Mouse (Mus musculus): ENCODE results near the gene Gm4567. TPM values are rescaled to one million over a fixed set of nuclear protein-coding genes. Genes with fewer than 3 reads are reported as not detected.
"Not testable (repeated sequence)": the region's sequence is repeated elsewhere in the genome, so short reads cannot be mapped to it uniquely, and the experiment has no call there.

The Gm4567 gene
- total RNA-seq (2021): not detected in 2 replicates
- long read RNA-seq, experiment 1: 0 reads
- long read RNA-seq, experiment 2: 0 reads

DNA sequence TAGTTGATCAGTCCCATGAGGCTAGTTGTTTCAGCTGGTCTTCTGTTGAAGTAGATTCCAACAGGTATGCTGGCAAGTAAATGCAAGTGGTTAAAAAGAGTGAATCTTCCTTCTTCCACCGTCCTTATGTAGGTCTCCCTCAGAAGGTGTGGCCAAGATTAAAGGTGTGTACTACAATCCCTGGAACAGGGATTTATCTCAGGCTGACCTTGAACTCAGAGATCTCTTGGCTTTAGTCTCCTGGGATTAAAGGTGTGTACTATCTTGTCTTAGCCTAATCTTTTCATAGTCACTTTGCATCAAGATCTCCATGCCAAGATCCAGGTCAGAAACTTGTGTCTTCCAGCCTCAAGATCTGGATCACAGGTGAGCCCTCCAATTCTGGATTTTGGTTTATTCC is at the start of gene Gm4567:
Gene Gm4567 (minus strand): TSS at position 101 of the 400 bp plus-strand sequence.
- not testable (repeated sequence) for DNase-seq

DNA sequence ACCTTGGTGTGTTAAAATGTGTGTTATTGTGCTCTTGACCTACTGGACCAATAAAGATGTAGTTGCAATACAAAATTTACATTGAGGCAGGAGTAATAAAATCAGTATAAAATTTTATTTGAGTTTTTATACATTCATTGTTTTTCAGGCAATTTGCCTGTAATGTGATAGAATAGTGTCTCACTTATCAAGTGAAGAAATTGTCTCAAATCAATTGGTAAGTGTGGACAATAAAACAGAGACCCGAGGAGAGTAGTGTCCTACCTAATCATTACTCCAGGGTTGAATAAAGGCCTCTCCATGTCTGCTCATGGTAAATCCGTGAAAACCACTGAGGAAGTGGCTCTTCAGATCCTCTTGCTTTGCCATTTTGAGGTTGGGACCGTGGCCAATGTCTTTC is 41.9 kb upstream of the Gm4567 start, which contains the start of gene Vmn1r157:
Gene Vmn1r157 (plus strand): TSS at position 301 of the 400 bp plus-strand sequence.
- DNase-seq: not testable (repeated sequence)

DNA sequence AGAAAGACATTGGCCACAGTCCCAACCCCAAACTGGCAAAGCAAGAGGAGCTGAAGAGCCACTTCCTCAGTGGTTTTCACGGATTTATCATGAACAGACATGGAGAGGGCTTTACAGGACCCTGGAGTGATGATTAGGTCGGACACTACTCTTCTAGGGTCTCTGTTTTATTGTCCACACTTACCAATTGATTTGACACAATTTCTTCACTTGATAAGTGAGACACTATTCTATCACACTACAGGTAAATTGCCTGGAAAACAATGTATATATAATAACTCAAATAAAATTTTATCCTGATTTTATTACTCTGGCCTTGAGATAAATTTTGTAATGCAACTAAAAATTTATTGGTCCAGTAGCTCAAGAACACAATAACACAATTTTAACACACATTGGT is 27.3 kb downstream of the Gm4567 start, which contains the start of gene Gm8693:
Gene Gm8693 (minus strand): TSS at position 101 of the 400 bp plus-strand sequence.
- DNase-seq: not testable (repeated sequence)

Other genes starting within 250 kb of the Gm4567 start
- not detected in 2 replicates for gene Vmn1r151, start 220.0 kb downstream of the Gm4567 start, total RNA-seq (2021)
- not detected in 2 replicates for gene Vmn1r152, start 196.7 kb downstream of the Gm4567 start, total RNA-seq (2021)
- not detected in 2 replicates for gene Gm8677, start 184.8 kb downstream of the Gm4567 start, total RNA-seq (2021)
- gene Gm4201, start 154.4 kb downstream of the Gm4567 start, total RNA-seq (2021): not detected in 2 replicates
- gene Gm4565, start 131.6 kb downstream of the Gm4567 start, total RNA-seq (2021): not detected in 2 replicates
- not detected in 2 replicates for gene Vmn1r155, start 61.7 kb downstream of the Gm4567 start, total RNA-seq (2021)
- not detected in 2 replicates for gene Gm8693, start 27.4 kb downstream of the Gm4567 start, total RNA-seq (2021)
- gene Vmn1r157, start 42.0 kb upstream of the Gm4567 start, total RNA-seq (2021): not detected in 2 replicates
- gene Vmn1r158, start 71.1 kb upstream of the Gm4567 start, total RNA-seq (2021): not detected in 2 replicates
- not detected in 2 replicates for gene Vmn1r159, start 123.9 kb upstream of the Gm4567 start, total RNA-seq (2021)
- gene Vmn1r160, start 151.5 kb upstream of the Gm4567 start, total RNA-seq (2021): not detected in 2 replicates

All from adrenal gland, postnatal 14 days (tissue).